Mouse (Mus musculus) testis, adult 2 months (tissue): ENCODE results near the gene Nckap5.

Experiments used
- CTCF ChIP-seq: fragments of 200-500 bp; IDR thresholded peaks from 2 replicates; pipeline ENCODE4 v1.5.1; 2012; ENCODE audit warnings: low read depth, mild to moderate bottlenecking, inconsistent platforms, low read length, moderate library complexity; ENCODE audit not compliant: control insufficient read depth, insufficient read depth, insufficient replicate concordance
- POLR2A ChIP-seq: fragments of 200-500 bp; IDR thresholded peaks from 2 replicates; pipeline ENCODE4 v1.6.1; 2012; ENCODE audit warnings: low read depth, mild to moderate bottlenecking, inconsistent platforms, low read length, moderate library complexity; ENCODE audit not compliant: control insufficient read depth

- TF ChIP-seq POLR2A (no peak), CTCF (no peak)
Measured at GRCm38 (mm10) chr1:125987803-125988202, 842.8 kb downstream of the Nckap5 start.
